Mouse (Mus musculus): ENCODE data around the gene Fcer1a. TPM values are rescaled to one million over a fixed set of nuclear protein-coding genes. Genes with fewer than 3 reads are reported as not detected.

The Fcer1a gene
- not detected in 2 replicates for polyA plus RNA-seq (2012; rRNA removed)

DNA sequence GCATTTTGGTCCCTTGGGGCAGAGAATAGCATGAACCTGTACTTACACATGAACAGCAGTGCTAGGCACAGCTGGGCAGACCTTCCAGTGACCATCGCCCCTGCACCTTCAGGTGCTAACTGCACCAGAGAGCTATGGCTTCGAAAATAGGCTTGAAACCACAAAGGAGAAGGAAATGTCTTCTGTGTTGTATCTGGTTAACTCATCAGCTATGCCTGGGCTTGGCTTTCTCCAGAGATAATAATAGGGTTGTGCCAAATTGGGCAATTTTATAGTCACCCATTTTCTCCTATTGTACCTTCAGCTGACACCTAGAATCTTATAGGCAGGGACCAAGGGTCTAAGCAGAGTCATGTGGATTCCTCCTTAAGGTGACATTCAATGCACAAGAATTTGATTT, at the start of gene Fcer1a:
Fcer1a (minus strand) TSS at position 134 of the 400 bp plus-strand sequence.

GRCm38 (mm10) chr1:173265701-173266100, 38.7 kb upstream of the Fcer1a start, which contains the start of gene Olfr418:
Olfr418 (plus strand) TSS chr1:173266001.

GRCm38 (mm10) chr1:173212092-173212491, 14.9 kb downstream of the Fcer1a start, which contains the start of gene Olfr1404:
Olfr1404 (plus strand) TSS chr1:173212392.

DNA sequence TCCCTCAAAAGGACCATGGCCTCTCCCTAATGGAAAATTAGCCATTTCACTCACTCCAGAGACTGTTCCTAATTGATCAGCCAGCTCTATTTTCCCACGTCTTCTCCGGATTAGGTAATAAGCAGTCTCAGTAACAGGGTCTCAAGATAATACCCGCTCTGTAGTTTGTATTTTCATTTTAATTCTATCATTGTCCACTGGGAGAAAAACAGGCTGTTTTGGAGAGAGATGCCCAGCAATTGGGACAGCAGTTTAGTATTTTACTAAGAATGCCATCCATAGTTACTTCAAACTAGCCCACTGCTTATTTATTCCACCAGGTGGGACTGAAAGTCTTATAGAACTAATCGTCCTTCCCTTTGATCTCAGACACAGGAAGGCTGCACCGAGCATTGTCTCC, 29.5 kb downstream of the Fcer1a start, which contains the start of gene Olfr218:
Olfr218 (plus strand) TSS at position 301 of the 400 bp plus-strand sequence.

DNA sequence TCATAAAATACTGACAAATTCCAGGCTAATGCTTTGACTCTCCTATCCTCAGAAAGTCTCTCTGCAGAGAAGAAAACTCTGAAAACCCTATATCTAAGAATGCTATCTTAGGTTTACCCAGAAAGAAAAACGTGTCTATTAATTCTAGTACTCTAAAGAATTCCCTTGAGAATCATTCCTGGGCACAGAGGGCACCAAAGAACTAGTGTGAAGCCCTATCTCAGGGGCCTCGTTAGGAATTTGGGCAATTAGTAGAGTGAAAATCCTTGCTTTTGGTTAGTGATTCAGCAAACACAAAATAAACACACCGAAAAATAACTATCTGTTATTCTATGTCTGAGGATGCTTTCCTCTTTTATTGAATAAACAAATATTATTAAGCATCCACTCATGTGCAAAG, 36.5 kb downstream of the Fcer1a start, which contains the start of gene Olfr1406:
Olfr1406 (minus strand) TSS at position 101 of the 400 bp plus-strand sequence.

Other genes with a start within 250 kb of the Fcer1a start
- gene Olfr1408, start 89.8 kb downstream of the Fcer1a start, polyA plus RNA-seq (2012; rRNA removed) = not detected in 2 replicates
- gene Olfr1406, start 36.6 kb downstream of the Fcer1a start, polyA plus RNA-seq (2012; rRNA removed) = not detected in 2 replicates
- not detected in 2 replicates for gene Olfr218, start 29.4 kb downstream of the Fcer1a start, polyA plus RNA-seq (2012; rRNA removed)
- gene Olfr1404, start 14.8 kb downstream of the Fcer1a start, polyA plus RNA-seq (2012; rRNA removed) = not detected in 2 replicates
- gene Olfr418, start 38.8 kb upstream of the Fcer1a start, polyA plus RNA-seq (2012; rRNA removed) = not detected in 2 replicates
- 0.23 and 5.5 TPM in 2 replicates for gene Mptx2, start 50.6 kb upstream of the Fcer1a start, polyA plus RNA-seq (2012; rRNA removed)
- 12.9 and 18.3 TPM in 2 replicates for gene Ackr1, start 106.5 kb upstream of the Fcer1a start, polyA plus RNA-seq (2012; rRNA removed)
- gene Aim2, start 123.7 kb upstream of the Fcer1a start, polyA plus RNA-seq (2012; rRNA removed) = 9.1 and 10.1 TPM in 2 replicates
- gene Cadm3, start 140.5 kb upstream of the Fcer1a start, polyA plus RNA-seq (2012; rRNA removed) = 11.3 and 14.2 TPM in 2 replicates